ENCODE assay signal across 17 mouse cellular contexts in genomic region chr1:167811141-167811540, GRCm38 (mm10).
"Had no signal": no experiment of that assay in that cellular context is flagged by ENCODE, and none has a peak within 500 bp of the region (broad histone marks: within the 10 kb centered on the region; RNA-seq: fewer than 3 reads in every experiment).

No protein-coding gene starts in this region.

- H3K27ac ChIP-seq: neural tube, embryonic 12.5 days; neural tube, embryonic 13.5 days; neural tube, embryonic 15.5 days; stomach, embryonic 15.5 days; stomach, postnatal 0 days had no signal

- H3K36me3 ChIP-seq: neural tube, embryonic 12.5 days; neural tube, embryonic 13.5 days; neural tube, embryonic 15.5 days; stomach, embryonic 15.5 days had no signal

- DNase-seq: retina, postnatal 1 day; right cerebral cortex, adult 18-20 months; right cerebral cortex, postnatal 14 days; right cerebral cortex, postnatal 25 days; right cerebral cortex, postnatal 4 days; spleen, adult 18-20 months; thymus, adult 18-20 months; thymus, adult 2 months; thymus, postnatal 14 days; thymus, postnatal 25 days; thymus, postnatal 36 days; thymus, postnatal 4 days had no signal

- H3K4me3 ChIP-seq: neural tube, embryonic 12.5 days; neural tube, embryonic 13.5 days; neural tube, embryonic 15.5 days; stomach, embryonic 15.5 days had no signal

- H3K9me3 ChIP-seq: neural tube, embryonic 12.5 days; neural tube, embryonic 13.5 days; neural tube, embryonic 15.5 days; stomach, embryonic 15.5 days had no signal

- H3K9ac ChIP-seq: neural tube, embryonic 12.5 days; neural tube, embryonic 13.5 days; neural tube, embryonic 15.5 days; stomach, embryonic 15.5 days had no signal

- H3K27me3 ChIP-seq: neural tube, embryonic 12.5 days; stomach, embryonic 15.5 days had no signal

- H3K4me1 ChIP-seq: neural tube, embryonic 12.5 days; neural tube, embryonic 13.5 days; neural tube, embryonic 15.5 days; stomach, embryonic 15.5 days had no signal
